8 mouse cellular contexts compared by ENCODE assay signal in genomic region chr19:21274181-21274591, GRCm38 (mm10). TPM values are rescaled to one million over a fixed set of nuclear protein-coding genes. Genes with fewer than 3 reads are reported as not detected.
DNase-seq lines count a peak whose midpoint lies in the region; ATAC-seq lines count a peak whose summit lies in the region.

No protein-coding gene starts in this region.

- H3K36me3 ChIP-seq in hindbrain, embryonic 14.5 days (replicated peaks; ENCODE audit: control insufficient read depth, insufficient read depth), result peaks cover 22% of the 10 kb centered on the region

- peak overlapping the region; percentile 70 for H3K4me2 ChIP-seq in hindbrain, embryonic 14.5 days (replicated peaks)

- peak overlapping the region; percentile 99 for H3K4me3 ChIP-seq in hindbrain, embryonic 14.5 days (replicated peaks; ENCODE audit: low read length)

- 0% methylated on average over 2 of the region's 2 CpGs for whole genome bisulfite sequencing in hindbrain, embryonic 14.5 days

- peaks cover 28% of the 10 kb centered on the region for H3K4me1 ChIP-seq in hindbrain, embryonic 14.5 days (replicated peaks; ENCODE audit: control insufficient read depth, insufficient read depth, low read length)

- ATAC-seq in activated CD4-positive, CD25-positive, alpha-beta regulatory T cell, adult 4 months, result peak; percentile 38
- no peak for ATAC-seq in hindbrain, embryonic 14.5 days (ENCODE audit: low FRiP score)

- H3K27me3 ChIP-seq in hindbrain, embryonic 14.5 days (ENCODE audit: control insufficient read depth, insufficient read depth, low read length), result no peaks in the 10 kb centered on the region

- peak; percentile 66 to 76 for DNase-seq in cerebellum, postnatal 25 days
- peak; percentile 5 to 33 for DNase-seq in frontal cortex, postnatal 25 days (ENCODE audit: low spot score in 2 of 2)
- DNase-seq in hindbrain, embryonic 14.5 days (ENCODE audit: low spot score), result peak; percentile 71
- peak; percentile 78 for DNase-seq in left cerebral cortex, adult 11 months (ENCODE audit: low spot score)
- DNase-seq in lung, postnatal 25 days (ENCODE audit: low spot score), result peak; percentile 81
- DNase-seq in retina, embryonic 14.5 days (ENCODE audit: low spot score), result peak; percentile 74
- peak; percentile 12 for DNase-seq in urinary bladder, postnatal 25 days (ENCODE audit: low spot score)

- H3K9ac ChIP-seq in hindbrain, embryonic 14.5 days, result peak overlapping the region; percentile 99

- no peaks in the 10 kb centered on the region for H3K9me3 ChIP-seq in hindbrain, embryonic 14.5 days (ENCODE audit: control insufficient read depth, low read length)

- 0 out of 2 replicates have a peak overlapping the region, but pooled peaks have one; percentile 57 for H3K27ac ChIP-seq in hindbrain, embryonic 14.5 days

RNA-seq across cellular contexts. Expression of gene Zfand5, which starts 2.1 kb away (rescaled TPM):
- 10 to 100 TPM; 13.2 to 16.8 TPM for polyA plus RNA-seq in activated CD4-positive, CD25-positive, alpha-beta regulatory T cell, adult 4 months (2017; shearing (Covaris generic))
- polyA plus RNA-seq in hindbrain, embryonic 14.5 days (2014; fragmentation: Nextera tagmentation; extraction: Ambion mirVana), result 206 and 212 TPM in 2 replicates

Comparison
In these comparisons a context has a peak if more than half of its experiments do, and no peak if none do; other contexts are left out.
1. DNase-seq: peak in every context shown above with its lines; median percentile 81 in lung, postnatal 25 days; 78 in left cerebral cortex, adult 11 months; 74 in retina, embryonic 14.5 days; 71 in cerebellum, postnatal 25 days; 71 in hindbrain, embryonic 14.5 days; 19 in frontal cortex, postnatal 25 days; 12 in urinary bladder, postnatal 25 days.
2. RNA of gene Zfand5, which starts 2.1 kb away (polyA plus RNA-seq): 206 to 212 TPM in hindbrain, embryonic 14.5 days; 13.2 to 16.8 TPM in activated CD4-positive, CD25-positive, alpha-beta regulatory T cell, adult 4 months; every median in the first group is over 10 times any median in the second.